Mouse (Mus musculus): ENCODE results near the gene Mreg. TPM values are rescaled to one million over a fixed set of nuclear protein-coding genes. Genes with fewer than 3 reads are reported as not detected.

The Mreg gene
- polyA plus RNA-seq (2017; shearing (Covaris generic)) = not detected

GRCm38 (mm10) chr1:72211701-72212699 lies at the start of gene Mreg:
Mreg (minus strand) TSS chr1:72212307.

Other genes starting within 250 kb of the Mreg start
- gene Pecr, start 72.0 kb upstream of the Mreg start, polyA plus RNA-seq (2017; shearing (Covaris generic)) = 7.7 TPM
- gene Tmem169, start 72.1 kb upstream of the Mreg start, polyA plus RNA-seq (2017; shearing (Covaris generic)) = not detected
- gene Xrcc5, start 95.1 kb upstream of the Mreg start, polyA plus RNA-seq (2017; shearing (Covaris generic)) = 42.3 TPM